Mouse (Mus musculus): ENCODE measurements around the gene Ccr4.

DNA sequence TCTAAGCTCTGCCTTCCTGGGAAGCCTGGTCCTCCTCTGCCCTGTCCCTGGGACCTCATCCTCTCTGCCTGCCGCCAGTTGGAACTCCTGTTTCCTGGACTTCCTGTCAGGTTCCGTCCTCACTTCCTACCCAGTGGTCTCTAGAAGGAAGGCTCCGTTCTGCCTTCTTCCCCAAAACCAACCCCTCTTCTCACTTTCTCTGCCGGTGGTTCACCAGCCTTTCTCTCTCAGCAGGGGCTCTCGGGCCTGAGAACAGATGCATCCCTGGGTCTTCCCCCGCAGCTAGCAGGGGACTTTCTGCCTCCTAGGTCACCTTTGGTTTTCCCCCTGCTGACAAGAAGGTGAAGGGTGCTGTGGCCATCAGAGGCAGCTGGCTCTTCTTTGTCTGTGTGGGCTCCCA is 39.3 kb downstream of the Ccr4 start:
- TF ChIP-seq CTCF (IDR thresholded peaks at IDR 0.05; ENCODE audit: extremely low read depth, insufficient read depth, insufficient read length, insufficient replicate concordance) (no peak), POLR2A (IDR thresholded peaks at IDR 0.05; ENCODE audit: low read depth, low read length) (no peak)
